Mouse (Mus musculus): ENCODE measurements around the gene Sim1.

Gene Sim1

GRCm38 (mm10) chr10:50901601-50902475 lies 7.3 kb downstream of the Sim1 start:
- no peak for DNase-seq (ENCODE audit: extremely low read depth, low read depth)

DNA sequence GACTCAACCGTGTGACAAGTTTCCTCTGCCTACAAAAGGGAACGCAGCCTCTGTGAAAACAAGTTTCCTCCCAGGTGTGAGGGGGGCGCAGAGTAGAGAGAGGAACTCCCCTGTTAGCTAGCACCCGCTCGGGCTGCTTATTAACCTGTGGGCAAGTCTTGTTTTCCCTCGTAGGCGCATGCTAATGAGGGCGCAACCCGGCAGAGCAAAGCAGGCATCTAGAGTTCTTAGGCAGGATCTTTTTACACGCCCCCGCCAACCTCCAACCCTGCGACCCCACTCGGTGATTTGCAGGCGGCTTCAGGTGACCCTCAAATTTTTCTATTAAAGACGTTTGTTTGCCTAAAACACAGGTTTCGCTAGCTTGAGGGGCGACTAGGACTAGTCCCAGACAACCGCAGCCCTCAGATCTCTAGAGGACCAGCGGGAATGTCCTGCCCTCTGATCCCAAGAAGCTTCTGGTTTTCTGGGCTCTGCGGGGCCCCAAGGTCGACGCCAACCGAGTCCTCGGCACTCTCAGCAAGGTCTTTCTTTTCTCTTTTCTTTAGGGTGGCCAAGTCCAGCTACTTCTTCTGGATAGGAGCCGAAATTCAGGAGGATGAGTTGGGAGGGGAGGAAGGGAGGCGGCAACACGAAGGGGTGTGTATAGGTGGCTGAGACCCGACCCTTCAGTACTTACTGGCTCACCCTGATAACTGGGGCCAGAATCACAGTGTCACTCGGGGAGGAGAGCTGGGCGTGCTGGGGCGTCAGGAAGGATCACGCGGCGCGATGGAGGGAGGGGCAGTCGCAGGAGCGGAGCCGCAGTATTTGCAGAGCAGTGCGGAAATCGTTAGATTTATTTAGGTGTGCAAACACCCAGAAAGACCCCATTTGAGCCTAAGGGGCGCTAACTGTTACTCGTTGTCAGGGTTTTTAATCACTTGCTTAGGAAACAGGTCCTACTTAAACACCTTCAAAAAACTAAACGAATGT lies 8.5 kb downstream of the Sim1 start:
- DNase-seq (ENCODE audit: extremely low read depth, low read depth) = no peak

GRCm38 (mm10) chr10:50903846-50904763 lies 9.6 kb downstream of the Sim1 start:
- no peak for DNase-seq (ENCODE audit: extremely low read depth, low read depth)

DNA sequence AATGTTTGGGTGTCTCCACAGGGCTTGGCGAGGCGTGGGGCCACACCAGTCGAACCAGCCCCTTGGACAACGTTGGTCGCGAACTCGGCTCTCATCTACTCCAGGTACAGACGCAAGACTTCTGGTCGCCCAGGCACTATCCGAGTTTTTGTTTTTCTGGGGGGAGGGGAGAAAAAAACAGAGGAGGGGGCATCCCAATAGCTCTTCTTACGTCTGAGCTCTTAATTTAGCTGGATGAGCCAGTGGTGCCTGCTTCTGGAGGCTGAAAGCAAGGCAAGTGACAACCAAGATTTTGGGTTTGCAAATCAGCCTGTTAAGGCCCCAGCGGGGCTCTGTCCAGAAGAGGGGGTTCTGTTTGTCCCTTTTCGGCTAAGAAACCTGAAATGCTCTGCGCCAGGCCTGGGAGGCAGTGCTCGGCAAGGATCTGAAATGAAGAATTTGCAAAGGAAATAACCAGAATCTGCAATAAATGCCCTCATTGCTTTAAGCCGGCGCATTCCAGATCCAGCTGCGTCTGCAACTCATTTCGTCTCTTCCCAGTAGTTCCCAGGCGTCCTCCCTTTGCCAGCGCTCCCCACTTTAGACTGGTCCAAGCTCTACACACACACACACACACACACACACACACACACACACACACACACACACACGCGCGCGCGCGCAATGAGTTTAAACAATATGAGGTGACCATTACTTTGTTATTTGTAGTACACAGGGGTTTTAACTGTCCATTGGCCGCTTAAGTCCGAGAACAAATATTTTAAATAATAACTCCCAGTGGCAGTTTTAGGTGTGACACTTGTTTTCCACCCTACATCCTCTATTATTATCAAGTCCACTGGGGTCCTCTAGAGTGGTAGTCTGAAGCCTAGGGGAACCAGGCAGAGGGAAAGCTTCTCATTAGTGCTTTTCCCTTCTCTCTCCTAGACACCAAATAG lies 10.5 kb downstream of the Sim1 start:
- no peak for DNase-seq (ENCODE audit: extremely low read depth, low read depth)

DNA sequence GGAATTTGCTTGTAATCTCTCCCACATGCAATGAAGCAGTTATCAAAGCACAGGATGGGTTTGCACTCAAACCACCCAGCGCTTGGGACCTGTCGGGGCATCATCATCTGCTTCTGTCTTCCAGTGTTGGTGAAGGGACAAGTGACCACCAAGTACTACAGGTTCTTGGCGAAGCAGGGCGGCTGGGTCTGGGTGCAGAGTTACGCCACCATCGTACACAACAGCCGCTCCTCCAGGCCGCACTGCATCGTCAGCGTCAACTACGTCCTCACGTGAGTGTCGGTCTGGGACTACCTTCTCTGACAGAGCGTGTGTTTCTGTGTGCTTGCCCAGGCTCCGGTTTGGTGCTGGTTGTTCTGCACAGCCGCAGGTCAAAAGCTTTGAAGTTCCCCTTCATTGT lies 15.8 kb downstream of the Sim1 start:
- DNase-seq (ENCODE audit: extremely low read depth, low read depth) = no peak

- no peak for DNase-seq (ENCODE audit: extremely low read depth, low read depth)
Measured at GRCm38 (mm10) chr10:50910861-50911410, 16.4 kb downstream of the Sim1 start.

DNA sequence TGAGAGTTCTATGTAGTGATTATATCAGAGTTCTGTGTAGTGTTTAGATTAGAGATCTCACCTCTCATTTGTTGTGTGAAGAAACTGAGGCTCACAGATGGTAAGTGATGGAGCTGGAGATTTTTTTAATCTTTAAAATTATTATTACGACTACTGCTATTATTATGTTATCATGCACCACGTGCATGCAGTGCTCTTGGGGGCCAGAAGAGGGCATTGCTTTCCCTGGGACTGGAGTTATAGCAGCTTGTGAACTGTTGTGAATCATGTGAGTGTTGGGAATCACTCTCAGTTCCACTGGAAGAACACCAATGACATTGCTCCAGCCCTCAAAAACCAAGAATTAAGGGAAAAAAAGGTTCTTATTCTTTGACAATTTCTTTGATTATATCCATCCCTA lies 21.1 kb downstream of the Sim1 start:
- peak; percentile 8 for DNase-seq (ENCODE audit: extremely low read depth, low read depth)

GRCm38 (mm10) chr10:50929281-50929680 lies 34.7 kb downstream of the Sim1 start:
- no peak for DNase-seq (ENCODE audit: extremely low read depth, low read depth)

GRCm38 (mm10) chr10:50935673-50936072 lies 41.1 kb downstream of the Sim1 start:
- DNase-seq (ENCODE audit: extremely low read depth, low read depth) = no peak

DNA sequence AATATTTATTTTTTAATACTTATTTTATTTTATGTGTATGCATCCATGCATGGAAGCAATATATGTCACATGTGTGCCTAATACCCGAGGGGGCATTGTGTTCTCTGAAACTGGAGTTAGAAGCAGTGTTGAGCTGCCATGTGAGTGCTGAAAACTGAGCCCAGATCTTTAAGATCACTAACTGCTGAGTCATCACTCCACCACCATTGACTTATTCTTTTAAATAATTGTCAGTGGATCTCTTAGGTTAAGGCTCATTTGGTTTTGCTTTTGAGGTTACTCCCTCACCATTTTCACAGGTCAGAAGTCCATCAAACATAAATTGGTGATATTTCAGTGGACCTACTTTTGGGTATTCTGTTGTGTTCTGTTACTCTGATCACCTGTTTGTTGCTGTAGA lies 79.1 kb downstream of the Sim1 start:
- no peak for DNase-seq (ENCODE audit: extremely low read depth, low read depth)

- DNase-seq (ENCODE audit: extremely low read depth, low read depth) = no peak
Measured at GRCm38 (mm10) chr10:50981849-50982248, 87.3 kb downstream of the Sim1 start.

DNA sequence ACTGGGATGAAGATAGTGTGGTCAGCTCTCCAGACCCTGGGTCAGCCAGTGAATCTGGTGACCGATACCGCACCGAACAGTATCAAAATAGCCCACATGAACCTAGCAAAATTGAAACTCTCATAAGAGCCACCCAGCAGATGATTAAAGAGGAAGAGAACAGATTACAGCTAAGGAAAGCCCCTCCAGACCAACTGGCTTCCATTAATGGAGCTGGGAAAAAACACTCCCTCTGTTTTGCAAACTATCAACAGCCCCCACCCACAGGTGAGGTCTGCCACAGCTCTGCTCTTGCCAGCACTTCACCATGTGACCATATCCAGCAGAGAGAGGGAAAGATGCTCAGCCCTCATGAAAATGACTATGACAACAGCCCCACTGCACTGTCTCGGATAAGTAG lies 89.1 kb downstream of the Sim1 start:
- DNase-seq (ENCODE audit: extremely low read depth, low read depth) = no peak

DNA sequence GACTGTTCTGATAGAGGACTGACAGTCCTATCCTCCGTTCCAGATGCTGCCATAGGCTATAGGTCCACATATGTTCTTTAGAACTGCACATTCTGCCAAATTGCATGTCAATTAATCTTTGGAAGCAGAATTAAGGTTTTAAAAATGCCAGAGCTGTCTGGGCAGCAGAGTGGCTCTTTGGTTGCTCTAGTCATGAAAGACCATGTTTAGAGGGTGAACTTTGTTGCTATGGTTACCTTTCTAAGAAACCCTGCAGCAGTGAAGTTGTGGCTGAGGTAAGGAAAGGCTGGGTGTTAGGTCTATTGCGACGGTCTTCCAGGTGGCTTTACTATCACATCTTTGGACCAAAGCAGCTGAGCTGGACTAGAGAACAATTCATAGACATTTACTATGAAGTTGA lies 113.2 kb downstream of the Sim1 start:
- DNase-seq (ENCODE audit: extremely low read depth, low read depth) = no peak

- DNase-seq (ENCODE audit: extremely low read depth, low read depth) = no peak
Measured at GRCm38 (mm10) chr10:51011391-51012150, 117.0 kb downstream of the Sim1 start.

GRCm38 (mm10) chr10:51014901-51015300 lies 120.3 kb downstream of the Sim1 start:
- DNase-seq (ENCODE audit: extremely low read depth, low read depth) = no peak

DNA sequence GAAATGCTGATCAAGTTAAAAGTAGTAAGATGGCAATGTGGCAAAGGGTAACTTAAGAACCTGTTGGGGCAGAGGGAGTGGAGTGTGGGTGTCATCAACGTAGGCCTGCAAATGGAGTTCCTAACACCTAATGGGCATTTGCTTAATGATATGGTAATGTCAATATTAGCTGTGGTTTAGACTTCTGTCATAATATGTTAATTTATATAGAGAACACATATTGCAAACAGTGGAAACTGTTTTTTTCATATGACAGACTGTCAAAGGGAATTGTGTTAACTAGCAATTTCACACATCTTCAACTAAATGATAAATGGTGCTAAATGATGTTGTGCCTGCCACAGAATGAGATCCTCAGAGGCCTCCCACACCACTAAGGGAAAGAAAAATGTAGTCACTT lies 120.8 kb downstream of the Sim1 start:
- no peak for DNase-seq (ENCODE audit: extremely low read depth, low read depth)

DNA sequence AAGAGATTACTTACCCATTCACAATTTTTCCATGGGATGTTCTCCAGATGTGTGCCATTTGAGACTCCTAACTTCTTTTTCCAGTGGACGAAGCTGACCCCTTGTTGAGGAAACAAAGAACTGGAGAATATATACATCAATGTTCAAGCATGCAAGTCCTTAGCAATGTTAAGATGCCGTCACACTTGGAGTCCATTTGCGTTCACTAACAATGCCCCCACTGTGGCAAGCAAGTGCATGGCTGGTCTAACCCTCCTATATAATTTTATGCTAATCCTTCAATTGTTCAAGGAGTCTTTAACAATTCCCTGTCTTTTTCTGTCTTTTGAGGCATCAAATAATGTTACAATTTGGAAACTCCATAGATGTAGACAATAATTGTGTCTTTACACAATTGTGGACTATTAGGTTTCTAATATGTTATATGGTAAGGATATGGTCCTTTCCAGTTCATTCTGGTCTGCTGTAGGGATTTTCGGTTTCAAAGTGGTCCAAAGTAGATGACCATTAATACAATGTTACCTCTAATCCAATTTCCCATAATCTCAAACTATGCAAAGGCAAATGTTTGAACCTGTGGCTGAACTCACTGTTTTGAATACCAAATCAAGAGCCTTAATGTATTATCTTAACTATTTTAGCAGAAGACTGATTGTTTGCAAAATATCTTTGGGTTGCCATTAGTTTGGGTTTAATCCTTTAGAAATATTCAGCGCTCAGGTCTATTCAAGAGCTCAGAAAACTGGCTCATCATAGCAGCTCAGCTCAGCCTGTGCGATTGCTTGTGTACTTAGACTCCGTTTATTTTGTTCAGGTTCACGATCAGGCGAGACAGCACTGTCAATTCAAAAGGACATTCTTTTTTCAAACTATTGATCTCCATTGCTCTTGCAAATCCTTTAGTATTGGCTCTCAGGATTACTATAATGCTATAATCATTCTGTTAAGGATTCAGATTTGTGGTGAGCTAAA lies 129.0 kb downstream of the Sim1 start:
- no peak for DNase-seq (ENCODE audit: extremely low read depth, low read depth)

Measured in MEL-GATA-1-ER (cell line).